Mouse (Mus musculus): ENCODE measurements around the gene Lcp1.

DNA sequence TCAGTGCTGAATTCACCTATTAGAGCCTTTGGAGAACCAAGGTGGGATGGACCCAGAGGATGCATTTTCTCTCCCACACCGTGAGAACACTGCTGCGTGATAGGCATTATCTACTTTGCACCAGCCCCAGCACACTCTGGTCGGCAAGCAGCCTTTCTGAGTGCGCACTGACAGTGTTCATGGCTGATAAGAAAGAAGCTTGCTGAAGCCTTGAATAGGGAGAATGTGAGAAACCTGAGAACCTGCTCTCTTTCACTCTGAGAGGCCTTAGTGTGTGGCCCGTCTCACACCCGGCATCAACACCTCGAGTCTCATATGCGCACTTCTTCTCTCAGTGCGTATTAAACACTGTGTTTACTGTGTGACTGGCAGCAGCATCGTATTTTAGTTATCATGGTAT lies 7.6 kb downstream of the Lcp1 start:
- peak; percentile 94 for TF ChIP-seq GATA1 (IDR thresholded peaks at IDR 0.05; ENCODE audit: low read length)
- peak; percentile 92 for TF ChIP-seq TAL1 (IDR thresholded peaks at IDR 0.05; ENCODE audit: low read length)
